Mouse (Mus musculus): ENCODE data around the gene Acaca. TPM values are rescaled to one million over a fixed set of nuclear protein-coding genes. Genes with fewer than 3 reads are reported as not detected.

Acaca gene
- polyA plus RNA-seq, 1 experiment from 2014 or later, result 22.5 TPM

DNA sequence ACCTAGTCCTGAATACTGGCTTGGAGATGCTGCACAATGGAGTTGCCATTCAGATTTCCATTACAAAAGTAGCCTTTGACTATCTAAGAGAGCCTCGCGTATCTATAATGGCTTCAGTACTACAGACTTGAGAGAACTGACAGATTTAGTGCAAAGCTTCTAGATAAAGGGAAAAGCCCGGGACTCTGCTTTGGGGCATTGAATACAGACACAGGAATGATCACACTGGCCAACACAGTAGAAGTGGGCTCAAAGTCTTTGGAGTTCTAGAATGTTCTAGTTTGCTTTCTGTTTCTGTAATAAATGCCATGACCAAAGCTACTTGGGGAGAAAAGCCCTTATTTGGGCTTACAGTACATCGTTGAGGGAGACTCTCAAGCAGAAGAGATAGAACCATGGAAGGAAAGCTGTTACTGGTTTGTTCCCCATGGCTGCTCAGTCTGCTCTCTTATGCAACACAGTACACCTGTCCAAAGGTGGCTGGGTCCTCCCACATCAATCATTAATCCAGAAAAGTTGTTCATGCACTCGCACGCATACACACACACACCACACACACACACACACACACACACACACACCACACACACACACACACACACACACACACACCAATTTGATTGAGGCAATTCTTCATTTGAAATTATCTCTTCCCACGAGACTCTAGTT lies 223.7 kb downstream of the Acaca start:
- H3K36me3 ChIP-seq (replicated peaks; ENCODE audit: control insufficient read depth, insufficient read depth, low read depth, low read length), result no peaks in the 10 kb centered on the region
- no peak for ATAC-seq (replicated peaks; ENCODE audit: insufficient number of reproducible peaks, low FRiP score, low TSS enrichment, low read depth)
- no peak overlapping the region for H3K27ac ChIP-seq (replicated peaks; ENCODE audit: low read depth, low read length)
- 90% methylated on average over 7 of the region's 7 CpGs for WGBS
- H3K9ac ChIP-seq (replicated peaks; ENCODE audit: low read length), result no peak overlapping the region
- H3K4me3 ChIP-seq (ENCODE audit: low read depth, low read length), result no peak overlapping the region
- H3K9me3 ChIP-seq (replicated peaks; ENCODE audit: control insufficient read depth, low read length), result no peaks in the 10 kb centered on the region
- no peaks in the 10 kb centered on the region for H3K27me3 ChIP-seq (ENCODE audit: control insufficient read depth, insufficient read depth, low read length)
- no peaks in the 10 kb centered on the region for H3K4me1 ChIP-seq (ENCODE audit: control insufficient read depth, insufficient read depth, low read length)
- no peak for DNase-seq (ENCODE audit: low spot score)
- H3K4me2 ChIP-seq (ENCODE audit: low read depth, low read length), result no peak overlapping the region

DNA sequence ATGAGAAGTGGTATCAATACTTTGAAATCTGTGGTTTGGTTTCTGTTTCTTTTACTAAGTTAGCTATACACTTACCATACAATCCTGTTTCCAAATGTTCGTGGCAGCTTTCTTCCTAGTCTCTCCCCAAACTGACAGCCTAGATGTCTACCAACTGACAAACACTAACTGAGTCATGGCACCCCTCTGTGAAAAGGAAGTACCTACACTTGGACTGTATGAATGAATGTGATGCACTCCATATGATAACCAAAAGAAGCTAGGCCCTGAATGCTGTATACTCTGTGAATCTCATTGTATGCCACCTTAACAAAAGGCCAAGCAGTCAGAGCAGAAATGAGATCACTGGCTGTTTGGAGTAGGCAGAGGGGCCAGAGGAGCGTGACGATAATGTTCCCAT lies 227.8 kb downstream of the Acaca start:
- H3K9me3 ChIP-seq (replicated peaks; ENCODE audit: control insufficient read depth, low read length), result no peaks in the 10 kb centered on the region
- ATAC-seq (replicated peaks; ENCODE audit: insufficient number of reproducible peaks, low FRiP score, low TSS enrichment, low read depth) (no peak), DNase-seq (ENCODE audit: low spot score) (no peak)
- H3K27me3 ChIP-seq (ENCODE audit: control insufficient read depth, insufficient read depth, low read length), result no peaks in the 10 kb centered on the region
- H3K4me3 ChIP-seq (ENCODE audit: low read depth, low read length), result no peak overlapping the region
- no peaks in the 10 kb centered on the region for H3K36me3 ChIP-seq (replicated peaks; ENCODE audit: control insufficient read depth, insufficient read depth, low read depth, low read length)
- WGBS, result 88% methylated on average over 3 of the region's 3 CpGs
- no peak overlapping the region for H3K4me2 ChIP-seq (ENCODE audit: low read depth, low read length)
- H3K27ac ChIP-seq (replicated peaks; ENCODE audit: low read depth, low read length), result no peak overlapping the region
- no peaks in the 10 kb centered on the region for H3K4me1 ChIP-seq (ENCODE audit: control insufficient read depth, insufficient read depth, low read length)
- H3K9ac ChIP-seq (replicated peaks; ENCODE audit: low read length), result no peak overlapping the region

DNA sequence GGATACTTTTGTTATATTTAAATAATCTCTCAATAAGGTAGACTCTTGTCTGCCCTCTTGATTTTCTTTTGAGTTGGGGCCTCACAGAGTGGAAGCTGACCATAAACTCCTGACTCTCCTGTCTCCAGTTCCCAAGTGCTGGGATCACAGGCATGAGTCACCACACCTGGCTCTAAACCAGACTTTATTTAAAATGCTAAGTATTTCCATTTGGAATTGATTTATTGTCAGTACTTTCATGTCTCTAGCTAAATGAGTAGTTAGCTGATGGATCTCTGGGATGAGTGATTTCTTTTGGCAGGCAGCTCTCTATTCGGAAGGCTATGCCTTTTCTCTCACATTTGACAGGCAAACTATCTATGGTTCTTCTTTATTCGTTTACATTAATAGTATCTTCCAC lies 228.3 kb downstream of the Acaca start:
- H3K27ac ChIP-seq (replicated peaks; ENCODE audit: low read depth, low read length), result no peak overlapping the region
- ATAC-seq (replicated peaks; ENCODE audit: insufficient number of reproducible peaks, low FRiP score, low TSS enrichment, low read depth) (no peak), DNase-seq (ENCODE audit: low spot score) (no peak)
- no peak overlapping the region for H3K9ac ChIP-seq (replicated peaks; ENCODE audit: low read length)
- no peak overlapping the region for H3K4me2 ChIP-seq (ENCODE audit: low read depth, low read length)
- WGBS, result 90% methylated on average over 2 of the region's 2 CpGs
- no peaks in the 10 kb centered on the region for H3K36me3 ChIP-seq (replicated peaks; ENCODE audit: control insufficient read depth, insufficient read depth, low read depth, low read length)
- no peak overlapping the region for H3K4me3 ChIP-seq (ENCODE audit: low read depth, low read length)
- H3K4me1 ChIP-seq (ENCODE audit: control insufficient read depth, insufficient read depth, low read length), result no peaks in the 10 kb centered on the region
- no peaks in the 10 kb centered on the region for H3K27me3 ChIP-seq (ENCODE audit: control insufficient read depth, insufficient read depth, low read length)
- no peaks in the 10 kb centered on the region for H3K9me3 ChIP-seq (replicated peaks; ENCODE audit: control insufficient read depth, low read length)

DNA sequence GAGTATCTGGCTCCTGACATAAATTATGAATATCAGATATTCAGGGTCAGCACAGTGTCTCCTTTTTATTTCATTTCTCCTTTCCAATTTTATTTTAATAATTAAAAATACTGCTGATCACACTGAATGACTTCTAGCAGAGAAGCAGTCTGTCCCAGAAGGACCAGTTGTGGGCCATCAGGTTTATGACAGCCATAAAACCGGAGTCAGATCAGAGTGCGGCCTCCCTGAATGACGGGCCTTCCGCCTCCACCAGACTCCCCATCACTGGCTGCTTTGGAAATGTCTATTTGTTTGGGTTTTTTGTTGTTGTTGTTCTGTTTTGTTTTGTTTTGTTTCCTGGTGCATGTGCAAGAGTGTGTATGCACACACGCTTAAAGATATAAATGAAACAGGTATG lies 232.1 kb downstream of the Acaca start:
- Histone ChIP-seq H3K27ac (replicated peaks; ENCODE audit: low read depth, low read length) (no peak overlapping the region), H3K4me1 (ENCODE audit: control insufficient read depth, insufficient read depth, low read length) (no peaks in the 10 kb centered on the region), H3K4me3 (ENCODE audit: low read depth, low read length) (no peak overlapping the region), H3K4me2 (ENCODE audit: low read depth, low read length) (no peak overlapping the region), H3K36me3 (replicated peaks; ENCODE audit: control insufficient read depth, insufficient read depth, low read depth, low read length) (no peaks in the 10 kb centered on the region), H3K27me3 (ENCODE audit: control insufficient read depth, insufficient read depth, low read length) (no peaks in the 10 kb centered on the region), H3K9me3 (replicated peaks; ENCODE audit: control insufficient read depth, low read length) (no peaks in the 10 kb centered on the region), H3K9ac (replicated peaks; ENCODE audit: low read length) (no peak overlapping the region)
- ATAC-seq (replicated peaks; ENCODE audit: insufficient number of reproducible peaks, low FRiP score, low TSS enrichment, low read depth) (no peak), DNase-seq (ENCODE audit: low spot score) (no peak)
- 93% methylated on average over 5 of the region's 5 CpGs for WGBS

DNA sequence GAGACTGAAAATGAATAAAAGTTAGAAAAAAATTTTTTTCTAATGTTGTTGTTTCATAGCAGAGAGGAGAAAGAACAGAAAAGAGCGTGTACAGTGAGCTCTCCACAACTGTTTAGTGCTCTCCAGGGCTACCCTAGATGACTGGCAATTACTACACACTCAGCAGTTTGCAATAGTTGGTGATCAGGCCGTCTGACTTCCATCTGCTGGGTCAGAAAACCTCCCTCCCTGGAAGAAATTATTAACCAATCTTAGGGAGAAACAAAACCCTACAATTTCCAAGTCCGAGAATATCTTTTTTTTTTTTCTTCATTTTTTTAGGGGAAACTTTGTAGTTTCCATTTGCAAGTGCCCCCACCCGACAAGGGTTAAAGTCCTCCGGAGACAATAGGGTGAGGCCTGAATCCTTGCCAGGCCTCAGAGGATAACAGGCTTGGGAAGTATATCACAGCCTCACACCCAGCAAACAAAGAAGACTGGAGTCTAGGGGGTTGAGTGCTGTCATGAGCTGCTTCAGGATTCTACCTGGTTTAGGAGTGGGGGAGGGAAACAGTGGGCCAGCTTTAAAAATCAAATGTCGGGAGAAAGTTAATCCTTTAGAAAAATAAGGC lies 233.3 kb downstream of the Acaca start:
- no peaks in the 10 kb centered on the region for H3K27me3 ChIP-seq (ENCODE audit: control insufficient read depth, insufficient read depth, low read length)
- 0 out of 2 replicates have a peak overlapping the region, but pooled peaks have one; percentile 5 for H3K27ac ChIP-seq (replicated peaks; ENCODE audit: low read depth, low read length)
- ATAC-seq (replicated peaks; ENCODE audit: insufficient number of reproducible peaks, low FRiP score, low TSS enrichment, low read depth) (no peak), DNase-seq (ENCODE audit: low spot score) (no peak)
- H3K9ac ChIP-seq (replicated peaks; ENCODE audit: low read length), result no peak overlapping the region
- H3K4me2 ChIP-seq (ENCODE audit: low read depth, low read length), result no peak overlapping the region
- WGBS, result 64% methylated on average over 6 of the region's 6 CpGs
- H3K36me3 ChIP-seq (replicated peaks; ENCODE audit: control insufficient read depth, insufficient read depth, low read depth, low read length), result no peaks in the 10 kb centered on the region
- H3K4me3 ChIP-seq (ENCODE audit: low read depth, low read length), result no peak overlapping the region
- no peaks in the 10 kb centered on the region for H3K4me1 ChIP-seq (ENCODE audit: control insufficient read depth, insufficient read depth, low read length)
- H3K9me3 ChIP-seq (replicated peaks; ENCODE audit: control insufficient read depth, low read length), result no peaks in the 10 kb centered on the region

DNA sequence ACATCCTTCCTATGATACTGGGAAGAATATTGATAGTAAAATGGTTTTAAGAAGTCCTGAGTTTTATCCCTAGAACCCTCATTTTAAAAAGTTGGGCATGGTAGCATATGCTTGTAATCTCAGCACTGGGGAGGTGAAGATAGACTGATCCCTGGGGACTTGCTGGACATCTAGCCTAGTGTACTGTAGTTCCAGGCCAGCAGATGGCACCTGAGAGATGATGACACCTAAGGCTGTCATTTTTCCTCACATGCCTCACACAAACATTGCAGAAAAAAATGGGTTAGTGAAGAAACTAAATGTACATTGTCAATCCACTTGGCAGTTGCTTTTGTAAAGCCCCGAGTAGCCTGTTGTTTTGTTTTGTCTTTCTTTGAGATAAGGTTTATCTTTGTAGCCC lies 235.8 kb downstream of the Acaca start:
- Histone ChIP-seq H3K4me3 (ENCODE audit: low read depth, low read length) (no peak overlapping the region), H3K27me3 (ENCODE audit: control insufficient read depth, insufficient read depth, low read length) (no peaks in the 10 kb centered on the region), H3K4me2 (ENCODE audit: low read depth, low read length) (no peak overlapping the region), H3K27ac (replicated peaks; ENCODE audit: low read depth, low read length) (no peak overlapping the region), H3K9me3 (replicated peaks; ENCODE audit: control insufficient read depth, low read length) (no peaks in the 10 kb centered on the region), H3K36me3 (replicated peaks; ENCODE audit: control insufficient read depth, insufficient read depth, low read depth, low read length) (no peaks in the 10 kb centered on the region; the same call in 1 of the 2 replicates), H3K9ac (replicated peaks; ENCODE audit: low read length) (no peak overlapping the region), H3K4me1 (ENCODE audit: control insufficient read depth, insufficient read depth, low read length) (no peaks in the 10 kb centered on the region)
- DNase-seq (ENCODE audit: low spot score) (no peak), ATAC-seq (replicated peaks; ENCODE audit: insufficient number of reproducible peaks, low FRiP score, low TSS enrichment, low read depth) (no peak)
- WGBS, result 85% methylated on average over 1 of the region's 1 CpGs

DNA sequence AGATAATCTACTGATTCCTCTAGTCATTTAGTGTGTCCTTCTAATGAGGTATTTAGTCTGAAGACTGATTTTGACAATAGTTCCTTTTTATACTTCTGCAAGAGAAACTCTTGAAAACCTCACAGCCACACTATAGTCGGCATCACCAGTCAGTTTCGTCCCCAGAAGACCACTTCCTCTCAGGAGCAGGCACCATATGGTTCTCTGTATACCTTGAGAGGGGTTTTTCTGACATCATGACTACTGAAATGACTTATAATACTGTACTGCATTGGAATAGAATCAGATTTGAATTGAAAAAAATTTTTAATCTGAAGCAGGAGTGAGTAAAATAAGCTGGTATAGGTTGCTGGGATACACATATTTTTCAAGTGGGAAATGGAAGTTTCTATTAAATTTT lies 239.4 kb downstream of the Acaca start:
- no peak overlapping the region for H3K27ac ChIP-seq (replicated peaks; ENCODE audit: low read depth, low read length)
- H3K4me1 ChIP-seq (ENCODE audit: control insufficient read depth, insufficient read depth, low read length), result no peaks in the 10 kb centered on the region
- no peak overlapping the region for H3K4me3 ChIP-seq (ENCODE audit: low read depth, low read length)
- no peak overlapping the region for H3K9ac ChIP-seq (replicated peaks; ENCODE audit: low read length)
- ATAC-seq (replicated peaks; ENCODE audit: insufficient number of reproducible peaks, low FRiP score, low TSS enrichment, low read depth) (no peak), DNase-seq (ENCODE audit: low spot score) (no peak)
- H3K9me3 ChIP-seq (replicated peaks; ENCODE audit: control insufficient read depth, low read length), result no peaks in the 10 kb centered on the region
- no peaks in the 10 kb centered on the region; the same call in 1 of the 2 replicates for H3K36me3 ChIP-seq (replicated peaks; ENCODE audit: control insufficient read depth, insufficient read depth, low read depth, low read length)
- H3K4me2 ChIP-seq (ENCODE audit: low read depth, low read length), result no peak overlapping the region
- WGBS, result 54% methylated on average over 2 of the region's 2 CpGs
- H3K27me3 ChIP-seq (ENCODE audit: control insufficient read depth, insufficient read depth, low read length), result no peaks in the 10 kb centered on the region

DNA sequence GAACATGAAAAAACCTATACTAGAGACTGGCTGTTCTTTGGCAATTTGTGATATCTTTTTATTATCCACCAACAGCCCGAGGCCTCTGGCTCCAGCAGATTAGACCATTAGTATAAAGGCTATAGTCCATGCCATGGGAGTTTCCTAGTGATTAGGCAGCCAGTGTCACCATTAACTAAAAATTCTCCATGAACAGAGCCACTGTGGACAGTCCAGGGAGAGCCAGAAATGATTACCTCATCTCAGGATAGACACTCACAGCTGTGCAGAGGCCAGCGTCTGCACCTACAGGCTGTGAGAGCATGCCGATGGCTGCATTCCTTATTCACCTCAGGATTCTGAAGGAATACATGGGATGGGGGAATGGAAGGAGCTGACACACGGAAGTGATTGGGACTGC lies 243.7 kb downstream of the Acaca start:
- Histone ChIP-seq H3K4me2 (ENCODE audit: low read depth, low read length) (no peak overlapping the region), H3K9me3 (replicated peaks; ENCODE audit: control insufficient read depth, low read length) (no peaks in the 10 kb centered on the region), H3K4me1 (ENCODE audit: control insufficient read depth, insufficient read depth, low read length) (no peaks in the 10 kb centered on the region), H3K27me3 (ENCODE audit: control insufficient read depth, insufficient read depth, low read length) (no peaks in the 10 kb centered on the region), H3K9ac (replicated peaks; ENCODE audit: low read length) (no peak overlapping the region), H3K27ac (replicated peaks; ENCODE audit: low read depth, low read length) (no peak overlapping the region), H3K4me3 (ENCODE audit: low read depth, low read length) (no peak overlapping the region), H3K36me3 (replicated peaks; ENCODE audit: control insufficient read depth, insufficient read depth, low read depth, low read length) (no peaks in the 10 kb centered on the region; the same call in 1 of the 2 replicates)
- DNase-seq (ENCODE audit: low spot score) (no peak), ATAC-seq (replicated peaks; ENCODE audit: insufficient number of reproducible peaks, low FRiP score, low TSS enrichment, low read depth) (no peak)
- 90% methylated on average over 4 of the region's 4 CpGs for WGBS

Measured in embryonic facial prominence, embryonic 11.5 days (tissue).